Mouse (Mus musculus): Measurements from ENCODE around the gene 1500009C09Rik. TPM values are rescaled to one million over a fixed set of nuclear protein-coding genes. Genes with fewer than 3 reads are reported as not detected.

The 1500009C09Rik gene
- polyA plus RNA-seq, 1 experiment from 2014 or later, result 3.3 TPM

DNA sequence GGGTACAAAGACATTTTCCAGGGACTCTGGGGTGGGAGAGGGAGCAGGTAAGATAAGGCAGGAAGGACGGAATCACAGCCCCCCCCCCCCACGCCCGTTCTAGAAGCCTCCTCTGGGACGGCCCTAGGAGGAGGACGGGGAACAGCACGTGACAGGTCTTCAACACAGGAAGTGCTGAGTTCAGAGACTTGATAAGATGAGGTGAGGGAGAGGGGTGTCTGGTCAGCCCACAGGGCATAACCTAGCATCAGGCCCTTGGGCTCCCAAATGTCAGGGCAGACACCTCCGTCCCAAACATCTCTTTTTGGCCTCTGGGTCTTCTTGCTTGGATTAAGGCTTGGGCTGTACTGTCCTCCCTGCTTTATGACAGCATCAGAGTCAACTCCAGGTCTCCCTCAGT lies 28.9 kb upstream of the 1500009C09Rik start:
- no peak for ATAC-seq (ENCODE audit: low FRiP score, low read depth)
- H3K4me1 ChIP-seq, result peaks cover 28% of the 10 kb centered on the region
- WGBS, result 48% methylated on average over 7 of the region's 7 CpGs
- no peaks in the 10 kb centered on the region for H3K36me3 ChIP-seq
- no peak overlapping the region for H3K4me3 ChIP-seq
- H3K27ac ChIP-seq (replicated peaks), result no peak overlapping the region
- H3K9ac ChIP-seq (replicated peaks), result no peak overlapping the region
- H3K4me2 ChIP-seq (replicated peaks), result peak overlapping the region; percentile 68
- no peaks in the 10 kb centered on the region for H3K9me3 ChIP-seq
- H3K27me3 ChIP-seq, result peaks cover 56% of the 10 kb centered on the region

- ATAC-seq (ENCODE audit: low FRiP score, low read depth), result peak; percentile 63
- Histone ChIP-seq H3K36me3 (no peaks in the 10 kb centered on the region), H3K4me2 (replicated peaks) (peak within 1 kb of the TSS; percentile 68), H3K9ac (replicated peaks) (peak within 1 kb of the TSS; percentile 46), H3K27ac (replicated peaks) (no peak within 1 kb of the TSS), H3K4me1 (peaks cover 28% of the 10 kb centered on the region), H3K9me3 (no peaks in the 10 kb centered on the region), H3K4me3 (peak within 1 kb of the TSS; percentile 36), H3K27me3 (peaks cover 56% of the 10 kb centered on the region)
- WGBS, result 1% methylated on average over 43 of the region's 44 CpGs
These were observed 28.3 kb upstream of the 1500009C09Rik start, which contains the start of gene Tnfrsf13c for GRCm38 (mm10) chr15:82223657-82224601. Gene Tnfrsf13c, minus strand, starts transcription at chr15:82224369.

GRCm38 (mm10) chr15:82224602-82225215 lies 27.5 kb upstream of the 1500009C09Rik start:
- Histone ChIP-seq H3K9me3 (no peaks in the 10 kb centered on the region), H3K27ac (replicated peaks) (no peak overlapping the region), H3K9ac (replicated peaks) (peak overlapping the region; percentile 46; the same call in 1 of the 2 replicates), H3K4me1 (peaks cover 27% of the 10 kb centered on the region), H3K4me2 (replicated peaks) (peak overlapping the region; percentile 68), H3K27me3 (peaks cover 56% of the 10 kb centered on the region), H3K36me3 (no peaks in the 10 kb centered on the region), H3K4me3 (peak overlapping the region; percentile 36)
- ATAC-seq (ENCODE audit: low FRiP score, low read depth), result no peak
- 38% methylated on average over 7 of the region's 7 CpGs for WGBS

GRCm38 (mm10) chr15:82225769-82226168 lies 26.4 kb upstream of the 1500009C09Rik start:
- H3K4me3 ChIP-seq, result no peak overlapping the region
- WGBS, result 85% methylated on average over 5 of the region's 5 CpGs
- no peak overlapping the region for H3K9ac ChIP-seq (replicated peaks)
- ATAC-seq (ENCODE audit: low FRiP score, low read depth), result no peak
- H3K27ac ChIP-seq (replicated peaks), result no peak overlapping the region
- H3K4me2 ChIP-seq (replicated peaks), result no peak overlapping the region
- H3K4me1 ChIP-seq, result peaks cover 26% of the 10 kb centered on the region
- H3K9me3 ChIP-seq, result no peaks in the 10 kb centered on the region
- peaks cover 55% of the 10 kb centered on the region for H3K27me3 ChIP-seq
- no peaks in the 10 kb centered on the region for H3K36me3 ChIP-seq

- WGBS, result 50% methylated on average over 11 of the region's 11 CpGs
- H3K9ac ChIP-seq (replicated peaks), result no peak overlapping the region
- H3K36me3 ChIP-seq, result 0 out of 2 replicates have a peak, but pooled peaks cover 3% of the 10 kb centered on the region
- H3K4me2 ChIP-seq (replicated peaks), result no peak overlapping the region
- H3K27me3 ChIP-seq, result peaks cover 22% of the 10 kb centered on the region
- ATAC-seq (ENCODE audit: low FRiP score, low read depth), result no peak
- no peak overlapping the region for H3K27ac ChIP-seq (replicated peaks)
- peaks cover 7% of the 10 kb centered on the region; the same call in 1 of the 2 replicates for H3K4me1 ChIP-seq
- no peak overlapping the region for H3K4me3 ChIP-seq
- H3K9me3 ChIP-seq, result no peaks in the 10 kb centered on the region
These were observed 22.6 kb upstream of the 1500009C09Rik start for GRCm38 (mm10) chr15:82229542-82230045.

GRCm38 (mm10) chr15:82230098-82230611 lies 22.0 kb upstream of the 1500009C09Rik start:
- H3K4me2 ChIP-seq (replicated peaks), result no peak overlapping the region
- H3K4me1 ChIP-seq, result peaks cover 6% of the 10 kb centered on the region; the same call in 1 of the 2 replicates
- peaks cover 17% of the 10 kb centered on the region for H3K27me3 ChIP-seq
- H3K4me3 ChIP-seq, result no peak overlapping the region
- H3K9ac ChIP-seq (replicated peaks), result no peak overlapping the region
- WGBS, result 77% methylated on average over 6 of the region's 6 CpGs
- H3K27ac ChIP-seq (replicated peaks), result no peak overlapping the region
- 0 out of 2 replicates have a peak, but pooled peaks cover 3% of the 10 kb centered on the region for H3K36me3 ChIP-seq
- H3K9me3 ChIP-seq, result no peaks in the 10 kb centered on the region
- ATAC-seq (ENCODE audit: low FRiP score, low read depth), result no peak

GRCm38 (mm10) chr15:82231100-82231499 lies 21.1 kb upstream of the 1500009C09Rik start:
- no peak for ATAC-seq (ENCODE audit: low FRiP score, low read depth)
- H3K4me2 ChIP-seq (replicated peaks), result no peak overlapping the region
- 88% methylated on average over 4 of the region's 4 CpGs for WGBS
- no peak overlapping the region for H3K4me3 ChIP-seq
- H3K27me3 ChIP-seq, result peaks cover 7% of the 10 kb centered on the region; the same call in 1 of the 2 replicates
- 0 out of 2 replicates have a peak, but pooled peaks cover 3% of the 10 kb centered on the region for H3K36me3 ChIP-seq
- no peaks in the 10 kb centered on the region for H3K9me3 ChIP-seq
- H3K4me1 ChIP-seq, result peaks cover 6% of the 10 kb centered on the region; the same call in 1 of the 2 replicates
- H3K9ac ChIP-seq (replicated peaks), result no peak overlapping the region
- H3K27ac ChIP-seq (replicated peaks), result no peak overlapping the region

DNA sequence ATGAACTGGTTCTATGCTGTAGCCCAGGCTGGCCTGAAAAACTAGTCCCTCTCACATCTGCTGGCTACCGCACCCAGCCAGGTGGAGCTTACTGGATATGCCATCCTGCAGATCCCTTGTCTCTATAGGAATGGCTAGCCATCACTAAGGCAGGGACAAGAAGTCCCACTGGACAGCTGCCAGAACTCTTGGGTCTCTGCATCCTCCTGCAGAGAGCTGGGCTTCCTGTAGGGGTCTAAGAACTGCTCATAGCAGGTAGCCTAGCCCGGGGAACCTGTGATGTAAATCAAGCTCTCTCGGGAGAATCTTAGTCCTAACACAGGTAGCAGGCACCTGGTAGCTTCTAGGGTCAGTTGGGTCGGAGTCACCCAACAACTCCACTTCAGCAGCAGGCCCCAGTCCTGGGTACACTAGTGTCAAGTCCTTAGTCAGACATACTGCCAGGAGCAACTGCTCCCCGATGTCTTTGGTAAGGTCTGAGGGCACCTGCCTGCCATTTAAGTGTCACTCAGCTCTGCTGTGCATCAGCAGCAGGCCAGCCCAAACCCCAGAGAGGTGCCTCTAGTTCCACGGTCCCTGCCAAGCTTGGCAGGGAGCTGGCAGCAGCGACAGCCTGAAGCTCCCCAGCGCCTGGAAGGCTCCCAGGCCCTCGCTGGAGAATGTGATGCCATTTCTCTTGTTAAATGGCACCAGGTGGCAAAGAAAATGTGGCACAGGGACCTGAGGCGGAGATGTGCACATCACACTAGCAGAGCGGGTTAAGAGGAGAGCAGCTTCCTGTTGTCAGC lies 20.4 kb upstream of the 1500009C09Rik start:
- H3K27ac ChIP-seq (replicated peaks), result no peak overlapping the region
- 0 out of 2 replicates have a peak, but pooled peaks cover 3% of the 10 kb centered on the region for H3K36me3 ChIP-seq
- ATAC-seq (ENCODE audit: low FRiP score, low read depth), result no peak
- 0 out of 2 replicates have a peak, but pooled peaks cover under 1% of the 10 kb centered on the region for H3K27me3 ChIP-seq
- no peak overlapping the region for H3K4me2 ChIP-seq (replicated peaks)
- H3K4me3 ChIP-seq, result no peak overlapping the region
- peaks cover 6% of the 10 kb centered on the region; the same call in 1 of the 2 replicates for H3K4me1 ChIP-seq
- WGBS, result 72% methylated on average over 11 of the region's 11 CpGs
- H3K9me3 ChIP-seq, result no peaks in the 10 kb centered on the region
- H3K9ac ChIP-seq (replicated peaks), result no peak overlapping the region

DNA sequence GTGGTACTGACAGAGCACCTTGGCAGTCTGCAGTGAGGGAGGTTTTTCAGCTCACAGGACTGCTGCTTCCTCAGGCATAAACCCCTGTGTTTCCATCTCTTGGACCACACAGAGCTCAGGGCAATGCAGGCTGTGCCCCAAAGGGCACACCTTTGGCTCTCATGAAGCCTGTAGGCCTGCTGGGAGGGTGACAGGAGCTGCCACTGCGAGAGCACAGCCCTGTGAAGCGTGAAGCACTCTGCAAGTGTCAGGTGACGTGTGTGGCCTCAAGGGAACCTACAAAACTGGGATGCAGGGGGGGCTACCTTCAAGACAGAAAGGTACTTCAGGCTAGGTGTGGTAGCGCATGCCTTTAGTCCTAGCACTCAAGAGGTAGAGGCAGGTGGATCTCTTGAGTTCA lies 19.5 kb upstream of the 1500009C09Rik start:
- no peaks in the 10 kb centered on the region for H3K9me3 ChIP-seq
- WGBS, result 77% methylated on average over 4 of the region's 4 CpGs
- H3K4me1 ChIP-seq, result peaks cover 6% of the 10 kb centered on the region; the same call in 1 of the 2 replicates
- ATAC-seq (ENCODE audit: low FRiP score, low read depth), result no peak
- H3K4me3 ChIP-seq, result no peak overlapping the region
- H3K9ac ChIP-seq (replicated peaks), result no peak overlapping the region
- H3K27me3 ChIP-seq, result no peaks in the 10 kb centered on the region
- 0 out of 2 replicates have a peak, but pooled peaks cover 3% of the 10 kb centered on the region for H3K36me3 ChIP-seq
- H3K27ac ChIP-seq (replicated peaks), result no peak overlapping the region
- no peak overlapping the region for H3K4me2 ChIP-seq (replicated peaks)

GRCm38 (mm10) chr15:82235661-82236060 lies 16.5 kb upstream of the 1500009C09Rik start:
- Histone ChIP-seq H3K9ac (replicated peaks) (no peak overlapping the region), H3K4me1 (no peaks in the 10 kb centered on the region), H3K36me3 (0 out of 2 replicates have a peak, but pooled peaks cover 9% of the 10 kb centered on the region), H3K4me2 (replicated peaks) (no peak overlapping the region), H3K27ac (replicated peaks) (no peak overlapping the region), H3K4me3 (no peak overlapping the region), H3K27me3 (no peaks in the 10 kb centered on the region), H3K9me3 (no peaks in the 10 kb centered on the region)
- 77% methylated on average over 10 of the region's 10 CpGs for WGBS
- no peak for ATAC-seq (ENCODE audit: low FRiP score, low read depth)

GRCm38 (mm10) chr15:82236565-82236964 lies 15.6 kb upstream of the 1500009C09Rik start:
- 0 out of 2 replicates have a peak, but pooled peaks cover 9% of the 10 kb centered on the region for H3K36me3 ChIP-seq
- H3K9ac ChIP-seq (replicated peaks), result no peak overlapping the region
- H3K27ac ChIP-seq (replicated peaks), result no peak overlapping the region
- ATAC-seq (ENCODE audit: low FRiP score, low read depth), result peak; percentile 69; the same call in 1 of the 2 replicates
- no peaks in the 10 kb centered on the region for H3K27me3 ChIP-seq
- no peaks in the 10 kb centered on the region for H3K9me3 ChIP-seq
- no peak overlapping the region for H3K4me2 ChIP-seq (replicated peaks)
- WGBS, result 17% methylated on average over 5 of the region's 5 CpGs
- no peak overlapping the region for H3K4me3 ChIP-seq
- no peaks in the 10 kb centered on the region for H3K4me1 ChIP-seq
